Mouse (Mus musculus): Measurements from ENCODE around the gene 2310057M21Rik. TPM values are rescaled to one million over a fixed set of nuclear protein-coding genes. Genes with fewer than 3 reads are reported as not detected.

Gene 2310057M21Rik
- total RNA-seq, 2 experiments from 2014 or later = 18.6 to 31.3 TPM

GRCm38 (mm10) chr7:131327054-131327453 is 35.5 kb downstream of the 2310057M21Rik start:
- no peak for DNase-seq (ENCODE audit: low spot score)

- peak; percentile 22 for DNase-seq (ENCODE audit: low spot score)
These were observed 40.4 kb downstream of the 2310057M21Rik start, which contains the start of gene Cuzd1 for GRCm38 (mm10) chr7:131322192-131322591. Cuzd1 (minus strand) TSS chr7:131322292.

- DNase-seq (ENCODE audit: low spot score) = no peak
These were observed 44.2 kb downstream of the 2310057M21Rik start for GRCm38 (mm10) chr7:131318340-131318739.

GRCm38 (mm10) chr7:131317587-131317986 is 45.0 kb downstream of the 2310057M21Rik start:
- no peak for DNase-seq (ENCODE audit: low spot score)

GRCm38 (mm10) chr7:131314493-131314892 is 48.1 kb downstream of the 2310057M21Rik start:
- no peak for DNase-seq (ENCODE audit: low spot score)

GRCm38 (mm10) chr7:131306733-131307132 is 55.8 kb downstream of the 2310057M21Rik start:
- no peak for DNase-seq (ENCODE audit: low spot score)

GRCm38 (mm10) chr7:131303340-131303739 is 59.2 kb downstream of the 2310057M21Rik start:
- no peak for DNase-seq (ENCODE audit: low spot score)

- no peak for DNase-seq (ENCODE audit: low spot score)
These were observed 65.4 kb downstream of the 2310057M21Rik start for GRCm38 (mm10) chr7:131297151-131297550.

Other genes with a start within 250 kb of the 2310057M21Rik start
- gene 4933402N03Rik, start 216.4 kb downstream of the 2310057M21Rik start, total RNA-seq (2021) = not detected
- gene 5430419D17Rik, start 188.4 kb downstream of the 2310057M21Rik start, total RNA-seq (2021) = not detected
- gene Cuzd1, start 40.5 kb downstream of the 2310057M21Rik start, total RNA-seq (2021) = under 1 TPM; 0.81 to 0.91 TPM
- gene Fam24b, start 33.2 kb downstream of the 2310057M21Rik start, total RNA-seq (2021) = not detected
- gene Fam24a, start 28.9 kb downstream of the 2310057M21Rik start, total RNA-seq (2021) = not detected
- 10 to 100 TPM; 37.8 to 43.5 TPM for gene Pstk, start 8.4 kb upstream of the 2310057M21Rik start, total RNA-seq (2021)
- gene Ikzf5, start 47.8 kb upstream of the 2310057M21Rik start, total RNA-seq (2021) = 10 to 100 TPM; 31.8 to 33.3 TPM
- gene Acadsb, start 47.8 kb upstream of the 2310057M21Rik start, total RNA-seq (2021) = 100 to 1,000 TPM; 158 to 191 TPM
- not detected for gene Hmx3, start 180.1 kb upstream of the 2310057M21Rik start, total RNA-seq (2021)
- gene Hmx2, start 186.0 kb upstream of the 2310057M21Rik start, total RNA-seq (2021) = not detected
- gene Bub3, start 197.5 kb upstream of the 2310057M21Rik start, total RNA-seq (2021) = 10 to 100 TPM; 28.1 to 33.7 TPM